Mouse (Mus musculus) ES-E14 (cell line): ENCODE data around the gene Pde6b. TPM values are rescaled to one million over a fixed set of nuclear protein-coding genes. Genes with fewer than 3 reads are reported as not detected.

Experiments used
- DNase-seq: peaks from one replicate; pipeline ENCODE4 v3.0.0-alpha.2; 2013; ENCODE audit warnings: low read depth, low spot score
- H3K27ac ChIP-seq: 2 replicates; pipeline ENCODE4 v1.5.1; 2012; ENCODE audit warnings: low read depth, mild to moderate bottlenecking, low read length, moderate library complexity, mixed read lengths; ENCODE audit not compliant: poor library complexity, insufficient read depth, severe bottlenecking
- H3K36me3 ChIP-seq: 2 replicates; pipeline ENCODE4 v1.6.1; 2012; ENCODE audit warnings: mild to moderate bottlenecking, low read length, moderate library complexity, mixed read lengths; ENCODE audit not compliant: control insufficient read depth, poor library complexity, insufficient read depth, severe bottlenecking
- H3K4me1 ChIP-seq, 2 experiments: fragments of 150-350 bp in 1 of 2; sonication (generic) in 1 of 2; 2 replicates each; pipeline ENCODE4 v1.6.1; 2012; ENCODE audit warnings: low read length in 2 of 2, mild to moderate bottlenecking in 1 of 2, mixed read lengths in 1 of 2; ENCODE audit not compliant: control insufficient read depth in 2 of 2, insufficient read depth in 2 of 2, poor library complexity in 1 of 2
- H3K4me3 ChIP-seq, 2 experiments: fragments of 150-350 bp in 1 of 2; sonication (generic) in 1 of 2; 2 replicates each; pipeline ENCODE4 v1.5.1; 2012; ENCODE audit warnings: low read length in 2 of 2, low read depth in 1 of 2, mild to moderate bottlenecking in 1 of 2, mixed read lengths in 1 of 2; ENCODE audit not compliant: insufficient read depth in 1 of 2, poor library complexity in 1 of 2, severe bottlenecking in 1 of 2
- H3K9ac ChIP-seq: 2 replicates; pipeline ENCODE4 v1.6.1; 2012; ENCODE audit warnings: low read depth, mild to moderate bottlenecking, low read length, mixed read lengths; ENCODE audit not compliant: poor library complexity, insufficient read depth, severe bottlenecking
- H3K9me3 ChIP-seq: fragments of 150-350 bp; sonication (generic); 2 replicates; pipeline ENCODE4 v1.6.1; 2012; ENCODE audit warnings: low read depth, mild to moderate bottlenecking, low read length; ENCODE audit not compliant: control insufficient read depth, insufficient read depth
- CHD2 ChIP-seq: IDR thresholded peaks from 2 replicates; pipeline ENCODE4 v1.6.1; 2014; ENCODE audit warnings: mild to moderate bottlenecking, low read depth, low read length, inconsistent platforms
- HCFC1 ChIP-seq: IDR thresholded peaks from 2 replicates; pipeline ENCODE4 v1.6.1; 2012; ENCODE audit warnings: low read length, inconsistent platforms, borderline replicate concordance; ENCODE audit not compliant: insufficient read depth
- MAFK ChIP-seq: IDR thresholded peaks from 2 replicates; pipeline ENCODE4 v1.6.1; 2014; ENCODE audit warnings: mild to moderate bottlenecking, low read depth, low read length, inconsistent platforms; ENCODE audit not compliant: insufficient read depth
- ZC3H11A ChIP-seq: IDR thresholded peaks from 2 replicates; pipeline ENCODE4 v1.6.1; 2012; ENCODE audit warnings: low read depth, mild to moderate bottlenecking, inconsistent platforms, low read length, borderline replicate concordance
- ZNF384 ChIP-seq: IDR thresholded peaks from 2 replicates; pipeline ENCODE4 v1.6.1; 2012; ENCODE audit warnings: low read depth, low read length, inconsistent platforms
- in situ Hi-C, 2 experiments: fragments of 600-800 bp; cut with MboI; formaldehyde crosslinking; loops; one replicate each; pipeline ENCODE4 v1.15.1; 2025; ENCODE audit warnings: low sequenced_read_pairs in 2 of 2, inconsistent platforms in 1 of 2; ENCODE audit not compliant: unreplicated experiment in 2 of 2
- total RNA-seq: library from RNA; depleted of rRNA; stranded (reverse); fragments of 300-350 nt; gene quantifications from 2 replicates; pipeline ENCODE4 v1.2.3, GENCODE M21; 2012

Pde6b gene
- total RNA-seq, 1 experiment = 0.04 TPM

- Histone ChIP-seq H3K27ac (no peak overlapping the region), H3K9ac (no peak overlapping the region), H3K36me3 (no peaks in the 10 kb centered on the region; the same call in 1 of the 2 replicates), H3K4me3 (no peak overlapping the region), H3K9me3 (no peaks in the 10 kb centered on the region), H3K4me1 (no peaks in the 10 kb centered on the region)
- DNase-seq = no peak
- in situ Hi-C loops = no loop called here
- no peak for TF ChIP-seq CHD2
- TF ChIP-seq MAFK = no peak
- TF ChIP-seq ZC3H11A = no peak
Observed at GRCm38 (mm10) chr5:108349511-108350148, 38.6 kb upstream of the Pde6b start.

- no peak overlapping the region for H3K4me3 ChIP-seq
- no peak for DNase-seq
- TF ChIP-seq CHD2 = no peak
- no peak for TF ChIP-seq ZNF384
- no peak for TF ChIP-seq HCFC1
- TF ChIP-seq MAFK = no peak
- TF ChIP-seq ZC3H11A = no peak
- in situ Hi-C loops = no loop called here
- no peaks in the 10 kb centered on the region for H3K4me1 ChIP-seq
- H3K9me3 ChIP-seq = no peaks in the 10 kb centered on the region
- no peak overlapping the region for H3K27ac ChIP-seq
- H3K9ac ChIP-seq = no peak overlapping the region
- H3K36me3 ChIP-seq = no peaks in the 10 kb centered on the region
Observed at GRCm38 (mm10) chr5:108354056-108354455, 34.1 kb upstream of the Pde6b start.

- no peaks in the 10 kb centered on the region for H3K9me3 ChIP-seq
- no peak for TF ChIP-seq MAFK
- TF ChIP-seq HCFC1 = no peak
- no peak for TF ChIP-seq ZC3H11A
- no peak for TF ChIP-seq CHD2
- no peak for TF ChIP-seq ZNF384
- in situ Hi-C loops = no loop called here
Observed at GRCm38 (mm10) chr5:108357862-108358261, 30.3 kb upstream of the Pde6b start.

GRCm38 (mm10) chr5:108359491-108359890 lies 28.7 kb upstream of the Pde6b start:
- in situ Hi-C loops = no loop called here
- no peaks in the 10 kb centered on the region for H3K36me3 ChIP-seq

More at GRCm38 (mm10) chr5:108357862-108358261, 30.3 kb upstream of the Pde6b start:
- Histone ChIP-seq H3K4me1 (no peaks in the 10 kb centered on the region), H3K27ac (no peak overlapping the region), H3K4me3 (no peak overlapping the region), H3K36me3 (no peaks in the 10 kb centered on the region), H3K9ac (no peak overlapping the region)
- DNase-seq = no peak

GRCm38 (mm10) chr5:108360211-108360610 lies 28.0 kb upstream of the Pde6b start:
- DNase-seq = no peak
- Histone ChIP-seq H3K9ac (no peak overlapping the region), H3K36me3 (no peaks in the 10 kb centered on the region), H3K27ac (no peak overlapping the region), H3K4me3 (no peak overlapping the region), H3K9me3 (no peaks in the 10 kb centered on the region), H3K4me1 (no peaks in the 10 kb centered on the region)
- in situ Hi-C loops = no loop called here
- no peak for TF ChIP-seq CHD2
- TF ChIP-seq ZC3H11A = no peak
- TF ChIP-seq MAFK = no peak

More at GRCm38 (mm10) chr5:108359491-108359890, 28.7 kb upstream of the Pde6b start:
- Histone ChIP-seq H3K4me3 (no peak overlapping the region), H3K9ac (no peak overlapping the region), H3K4me1 (no peaks in the 10 kb centered on the region), H3K9me3 (no peaks in the 10 kb centered on the region), H3K27ac (no peak overlapping the region)
- TF ChIP-seq HCFC1 (no peak), CHD2 (no peak), MAFK (no peak), ZNF384 (no peak), ZC3H11A (no peak)
- DNase-seq = no peak
